Mouse (Mus musculus) liver, embryonic 14.5 days (tissue): Measurements from ENCODE around the gene Ephb1. TPM values are rescaled to one million over a fixed set of nuclear protein-coding genes. Genes with fewer than 3 reads are reported as not detected.

Experiments
- ATAC-seq: fragments of 200-750 bp; cut with Nextera tagmentation; 2 replicates; pipeline ENCODE4 v1.8.0; 2017; ENCODE audit warnings: moderate number of reproducible peaks, mild to moderate bottlenecking, moderate library complexity; ENCODE audit not compliant: insufficient read depth
- DNase-seq, 3 experiments: peaks; one replicate each; pipeline ENCODE4 v3.0.0-alpha.2; 2012 to 2013; ENCODE audit warnings: low read depth in 3 of 3, low spot score in 3 of 3
- H3K27ac ChIP-seq: fragments of 300-500 bp; sonication (generic); 2 replicates; pipeline ENCODE4 v1.5.1; 2014; ENCODE audit warnings: moderate library complexity, mild to moderate bottlenecking, control low read depth, inconsistent platforms
- H3K27me3 ChIP-seq: fragments of 300-500 bp; sonication (generic); 2 replicates; pipeline ENCODE4 v1.6.1; 2014; ENCODE audit warnings: mild to moderate bottlenecking, low read length, moderate library complexity; ENCODE audit not compliant: control insufficient read depth, insufficient read depth
- H3K36me3 ChIP-seq: fragments of 300-500 bp; sonication (generic); replicated peaks from 2 replicates; pipeline ENCODE4 v1.6.1; 2014; ENCODE audit warnings: low read depth; ENCODE audit not compliant: control insufficient read depth, insufficient read depth
- H3K4me1 ChIP-seq, 2 experiments: fragments of 200-500 bp in 1 of 2; fragments of 300-500 bp in 1 of 2; sonication (generic) in 1 of 2; replicated peaks; 2 replicates each; pipeline ENCODE4 v1.6.1; 2012 to 2014; ENCODE audit warnings: antibody characterized with exemption in 1 of 2, inconsistent platforms in 1 of 2, low read length in 1 of 2; ENCODE audit not compliant: control insufficient read depth in 2 of 2, insufficient read depth in 2 of 2
- H3K4me2 ChIP-seq: fragments of 300-500 bp; sonication (generic); 2 replicates; pipeline ENCODE4 v1.6.1; 2014; ENCODE audit warnings: low read depth, mild to moderate bottlenecking, control low read depth, moderate library complexity
- H3K4me3 ChIP-seq, 2 experiments: fragments of 200-500 bp in 1 of 2; fragments of 300-500 bp in 1 of 2; sonication (generic) in 1 of 2; 2 replicates each; pipeline ENCODE4 v1.5.1; 2012 to 2014; ENCODE audit warnings: low read depth in 2 of 2, low read length in 2 of 2, mild to moderate bottlenecking in 2 of 2, control low read depth in 1 of 2, inconsistent platforms in 1 of 2, moderate library complexity in 1 of 2; ENCODE audit not compliant: insufficient read depth in 1 of 2
- H3K9ac ChIP-seq: fragments of 300-500 bp; sonication (generic); replicated peaks from 2 replicates; pipeline ENCODE4 v1.6.1; 2014; ENCODE audit warnings: mild to moderate bottlenecking, control low read depth, moderate library complexity
- H3K9me3 ChIP-seq: fragments of 300-500 bp; sonication (generic); 2 replicates; pipeline ENCODE4 v1.6.1; 2016; ENCODE audit warnings: low read length, mixed read lengths; ENCODE audit not compliant: control insufficient read depth
- CTCF ChIP-seq: IDR thresholded peaks from 2 replicates; pipeline ENCODE4 v1.5.1; 2016; ENCODE audit warnings: antibody characterized with exemption, low read depth, control low read depth
- EP300 ChIP-seq: IDR thresholded peaks from 2 replicates; pipeline ENCODE4 v1.6.1; 2016; ENCODE audit warnings: antibody characterized with exemption, low read depth
- WGBS: fragments of 180-500 bp; shearing (Covaris S2); extraction: QIAGEN DNeasy Blood & Tissue Kit; methylation state at CpG from one replicate; pipeline ENCODE4 v1.1.7; 2014; ENCODE audit not compliant: insufficient replicate concordance; 5-methylcytosine and 5-hydroxymethylcytosine counted together
- polyA plus RNA-seq, 2 experiments: library from polyadenylated mRNA; depleted of rRNA in 1 of 2; stranded (reverse) in 1 of 2; unstranded in 1 of 2; fragments of >200 nt; fragmentation: Nextera tagmentation in 1 of 2; extraction: Ambion mirVana in 1 of 2; gene quantifications; 2 replicates each; pipeline versions ENCODE4 v1.2.1 to v1.2.3; 2012 to 2014

Gene Ephb1
- polyA plus RNA-seq, 2 experiments = 0.25 to 0.29 TPM

GRCm38 (mm10) chr9:102288356-102288755 lies 66.1 kb downstream of the Ephb1 start:
- no peak for ATAC-seq
- TF ChIP-seq CTCF = no peak
- TF ChIP-seq EP300 = no peak
- no peak for DNase-seq
- H3K36me3 ChIP-seq = no peaks in the 10 kb centered on the region
- H3K4me2 ChIP-seq = no peak overlapping the region
- H3K9ac ChIP-seq = no peak overlapping the region
- no peaks in the 10 kb centered on the region for H3K27me3 ChIP-seq
- no peaks in the 10 kb centered on the region for H3K4me1 ChIP-seq
- WGBS = 62% methylated on average over 3 of the region's 3 CpGs
- H3K4me3 ChIP-seq = no peak overlapping the region
- H3K27ac ChIP-seq = no peak overlapping the region
- H3K9me3 ChIP-seq = no peaks in the 10 kb centered on the region

GRCm38 (mm10) chr9:102275931-102276330 lies 78.6 kb downstream of the Ephb1 start:
- Histone ChIP-seq H3K27ac (no peak overlapping the region), H3K36me3 (no peaks in the 10 kb centered on the region), H3K9ac (no peak overlapping the region), H3K4me1 (no peaks in the 10 kb centered on the region), H3K4me3 (no peak overlapping the region), H3K4me2 (no peak overlapping the region), H3K9me3 (no peaks in the 10 kb centered on the region), H3K27me3 (no peaks in the 10 kb centered on the region)
- DNase-seq (no peak), ATAC-seq (no peak)
- WGBS = 50% methylated on average over 3 of the region's 3 CpGs
- TF ChIP-seq CTCF (no peak), EP300 (no peak)

- H3K36me3 ChIP-seq = no peaks in the 10 kb centered on the region
- WGBS = 44% methylated on average over 8 of the region's 8 CpGs
- H3K9me3 ChIP-seq = no peaks in the 10 kb centered on the region
- no peaks in the 10 kb centered on the region for H3K4me1 ChIP-seq
- TF ChIP-seq EP300 (no peak), CTCF (no peak)
- ATAC-seq (no peak), DNase-seq (no peak)
- H3K27me3 ChIP-seq = no peaks in the 10 kb centered on the region
- no peak overlapping the region for H3K4me2 ChIP-seq
- H3K27ac ChIP-seq = no peak overlapping the region
- H3K4me3 ChIP-seq = no peak overlapping the region
- no peak overlapping the region for H3K9ac ChIP-seq
Observed at GRCm38 (mm10) chr9:102274016-102274415, 80.5 kb downstream of the Ephb1 start.

GRCm38 (mm10) chr9:102273469-102273808 lies 81.1 kb downstream of the Ephb1 start:
- DNase-seq (no peak), ATAC-seq (no peak)
- Histone ChIP-seq H3K36me3 (no peaks in the 10 kb centered on the region), H3K4me2 (no peak overlapping the region), H3K27ac (no peak overlapping the region), H3K4me1 (no peaks in the 10 kb centered on the region), H3K27me3 (no peaks in the 10 kb centered on the region), H3K9me3 (no peaks in the 10 kb centered on the region), H3K4me3 (no peak overlapping the region), H3K9ac (no peak overlapping the region)
- TF ChIP-seq EP300 (no peak), CTCF (no peak)
- whole genome bisulfite sequencing = 60% methylated on average over 6 of the region's 6 CpGs

- TF ChIP-seq EP300 (no peak), CTCF (no peak)
- 41% methylated on average over 5 of the region's 5 CpGs for WGBS
- H3K4me2 ChIP-seq = no peak overlapping the region
- no peak overlapping the region for H3K4me3 ChIP-seq
- ATAC-seq (no peak), DNase-seq (no peak)
- H3K9ac ChIP-seq = no peak overlapping the region
- H3K9me3 ChIP-seq = no peaks in the 10 kb centered on the region
- no peaks in the 10 kb centered on the region for H3K4me1 ChIP-seq
- no peak overlapping the region for H3K27ac ChIP-seq
- no peaks in the 10 kb centered on the region for H3K36me3 ChIP-seq
- H3K27me3 ChIP-seq = no peaks in the 10 kb centered on the region
Observed at GRCm38 (mm10) chr9:102272731-102273468, 81.6 kb downstream of the Ephb1 start.
